Mouse (Mus musculus) liver, adult 2 months (tissue): Measurements from ENCODE around the gene Gdpd3. TPM values are rescaled to one million over a fixed set of nuclear protein-coding genes. Genes with fewer than 3 reads are reported as not detected.
A peak's percentile ranks its signal among the peaks of the same experiment; 100 is the strongest.

Experiments
- DNase-seq: peaks from one replicate; pipeline ENCODE4 v3.0.0-alpha.2; 2011; ENCODE audit warnings: low read depth, low spot score; ENCODE audit errors: extremely low read depth
- H3K27ac ChIP-seq: fragments of 200-500 bp; replicated peaks from 2 replicates; pipeline ENCODE4 v1.5.1; 2012; ENCODE audit warnings: low read depth, mild to moderate bottlenecking, control low read depth, inconsistent platforms, low read length; ENCODE audit not compliant: insufficient read depth
- H3K27me3 ChIP-seq: fragments of 200-500 bp; 2 replicates; pipeline ENCODE4 v1.6.1; 2012; ENCODE audit warnings: mild to moderate bottlenecking, moderate library complexity, low read length, inconsistent platforms; ENCODE audit not compliant: control insufficient read depth, insufficient read depth
- H3K36me3 ChIP-seq: fragments of 200-500 bp; 2 replicates; pipeline ENCODE4 v1.6.1; 2012; ENCODE audit warnings: low read length, inconsistent platforms; ENCODE audit not compliant: control insufficient read depth, insufficient read depth
- H3K4me1 ChIP-seq: fragments of 200-500 bp; 2 replicates; pipeline ENCODE4 v1.6.1; 2011; ENCODE audit warnings: low read length; ENCODE audit not compliant: control insufficient read depth, insufficient read depth
- H3K4me3 ChIP-seq: fragments of 200-500 bp; 2 replicates; pipeline ENCODE4 v1.5.1; 2011; ENCODE audit warnings: low read depth, mild to moderate bottlenecking, control low read depth, low read length, moderate library complexity; ENCODE audit not compliant: insufficient read depth
- H3K79me2 ChIP-seq: fragments of 200-500 bp; 2 replicates; pipeline ENCODE4 v1.6.1; 2012; ENCODE audit warnings: inconsistent platforms, mild to moderate bottlenecking, low read length, moderate library complexity; ENCODE audit not compliant: control insufficient read depth, insufficient read depth
- H3K9ac ChIP-seq: fragments of 200-500 bp; 2 replicates; pipeline ENCODE4 v1.6.1; 2012; ENCODE audit warnings: low read depth, mild to moderate bottlenecking, control low read depth, inconsistent platforms, low read length
- CTCF ChIP-seq: fragments of 200-500 bp; IDR thresholded peaks from 2 replicates; pipeline ENCODE4 v1.5.1; 2011; ENCODE audit warnings: low read depth, low read length, control low read depth
- POLR2A ChIP-seq: fragments of 200-500 bp; IDR thresholded peaks from 2 replicates; pipeline ENCODE4 v1.6.1; 2011; ENCODE audit warnings: low read length, control low read depth; ENCODE audit not compliant: insufficient read depth; ENCODE audit errors: extremely low read depth
- WGBS: fragments of 180-500 bp; shearing (Covaris S2); methylation state at CpG from one replicate; pipeline ENCODE4 v1.1.7; 2018; 5-methylcytosine and 5-hydroxymethylcytosine counted together
- polyA plus RNA-seq: library from polyadenylated mRNA; depleted of rRNA; stranded (reverse); fragments of >200 nt; gene quantifications from 2 replicates; pipeline ENCODE4 v1.2.3, GENCODE M21; 2012
- total RNA-seq: library from RNA; depleted of rRNA; stranded (reverse); fragments of >200 nt; gene quantifications from 2 replicates; pipeline ENCODE4 v1.2.3, GENCODE M21; 2014

Gene Gdpd3
- total and polyA plus RNA-seq, 2 experiments = 0.46 to 8.0 TPM

- Histone ChIP-seq H3K4me3 (no peak overlapping the region), H3K27ac (no peak overlapping the region), H3K4me1 (no peaks in the 10 kb centered on the region), H3K9ac (no peak overlapping the region), H3K36me3 (no peaks in the 10 kb centered on the region), H3K27me3 (no peaks in the 10 kb centered on the region), H3K79me2 (no peaks in the 10 kb centered on the region)
- 44% methylated on average over 5 of the region's 5 CpGs for WGBS
- DNase-seq = no peak
- no peak for TF ChIP-seq POLR2A
- TF ChIP-seq CTCF = no peak
These were observed 43.7 kb downstream of the Gdpd3 start for GRCm38 (mm10) chr7:126809723-126810369.

GRCm38 (mm10) chr7:126815726-126816222 lies 49.6 kb downstream of the Gdpd3 start:
- TF ChIP-seq CTCF (no peak), POLR2A (no peak)
- H3K36me3 ChIP-seq = no peaks in the 10 kb centered on the region
- H3K4me3 ChIP-seq = no peak overlapping the region
- no peak for DNase-seq
- no peak overlapping the region for H3K9ac ChIP-seq
- no peaks in the 10 kb centered on the region for H3K4me1 ChIP-seq
- 54% methylated on average over 8 of the region's 8 CpGs for WGBS
- no peaks in the 10 kb centered on the region for H3K79me2 ChIP-seq
- H3K27me3 ChIP-seq = no peaks in the 10 kb centered on the region
- H3K27ac ChIP-seq = no peak overlapping the region

- DNase-seq = peak; percentile 78
These were observed 50.4 kb downstream of the Gdpd3 start for GRCm38 (mm10) chr7:126816494-126816893.

GRCm38 (mm10) chr7:126817595-126817994 lies 51.5 kb downstream of the Gdpd3 start:
- no peaks in the 10 kb centered on the region for H3K4me1 ChIP-seq
- DNase-seq = no peak
- no peaks in the 10 kb centered on the region for H3K79me2 ChIP-seq
- H3K9ac ChIP-seq = no peak overlapping the region
- 90% methylated on average over 7 of the region's 7 CpGs for WGBS
- TF ChIP-seq CTCF (no peak), POLR2A (no peak)
- H3K36me3 ChIP-seq = no peaks in the 10 kb centered on the region
- peaks cover 2% of the 10 kb centered on the region; the same call in 1 of the 2 replicates for H3K27me3 ChIP-seq
- no peak overlapping the region for H3K27ac ChIP-seq
- no peak overlapping the region for H3K4me3 ChIP-seq

More at GRCm38 (mm10) chr7:126816494-126816893, 50.4 kb downstream of the Gdpd3 start:
- Histone ChIP-seq H3K27me3 (no peaks in the 10 kb centered on the region), H3K36me3 (no peaks in the 10 kb centered on the region), H3K9ac (no peak overlapping the region), H3K79me2 (no peaks in the 10 kb centered on the region), H3K27ac (no peak overlapping the region), H3K4me3 (no peak overlapping the region), H3K4me1 (no peaks in the 10 kb centered on the region)
- WGBS = 34% methylated on average over 8 of the region's 8 CpGs
- TF ChIP-seq POLR2A (no peak), CTCF (no peak)

- H3K4me3 ChIP-seq = no peak overlapping the region
- H3K36me3 ChIP-seq = no peaks in the 10 kb centered on the region
- no peak for TF ChIP-seq POLR2A
- TF ChIP-seq CTCF = no peak
- no peaks in the 10 kb centered on the region for H3K4me1 ChIP-seq
- H3K27ac ChIP-seq = no peak overlapping the region
- H3K27me3 ChIP-seq = peaks cover 7% of the 10 kb centered on the region
- no peak for DNase-seq
- WGBS = 35% methylated on average over 1 of the region's 1 CpGs
- H3K79me2 ChIP-seq = no peaks in the 10 kb centered on the region
- H3K9ac ChIP-seq = no peak overlapping the region
These were observed 52.7 kb downstream of the Gdpd3 start for GRCm38 (mm10) chr7:126818818-126819217.

- Histone ChIP-seq H3K27me3 (peaks cover 7% of the 10 kb centered on the region), H3K79me2 (no peaks in the 10 kb centered on the region), H3K4me3 (no peak overlapping the region), H3K27ac (no peak overlapping the region), H3K4me1 (no peaks in the 10 kb centered on the region), H3K36me3 (no peaks in the 10 kb centered on the region), H3K9ac (no peak overlapping the region)
- 34% methylated on average over 7 of the region's 7 CpGs for WGBS
- peak; percentile 98 for TF ChIP-seq CTCF
- TF ChIP-seq POLR2A = no peak
- DNase-seq = peak; percentile 42
These were observed 55.8 kb downstream of the Gdpd3 start for GRCm38 (mm10) chr7:126821835-126822511.
